Mouse (Mus musculus) gastrocnemius, postnatal 10 days (tissue): ENCODE data around the gene Crispld2. TPM values are rescaled to one million over a fixed set of nuclear protein-coding genes. Genes with fewer than 3 reads are reported as not detected.

ENCODE experiments used
- DNase-seq: peaks from one replicate; pipeline ENCODE4 v3.0.0; 2021; ENCODE audit warnings: mixed read lengths
- long read RNA-seq, 2 experiments: library from polyadenylated mRNA; stranded (forward); transcript quantifications; one replicate each; pipeline ENCODE4 v2.0.0; 2021
- total RNA-seq, 2 experiments: library from RNA; stranded (reverse); gene quantifications; 2 replicates each; pipeline ENCODE4 v1.2.3; 2021

Gene Crispld2
- 1 to 10 TPM; 3.9 to 5.3 TPM for total RNA-seq
- long read RNA-seq, experiment 1, full-length matches to known transcripts, result 6 of 9 reads
- long read RNA-seq, experiment 1, partial matches to known transcripts, result 0 of 9 reads
- long read RNA-seq, experiment 1, other reads (novel, unspliced or antisense), result 3 of 9 reads
- long read RNA-seq, experiment 2, full-length matches to known transcripts, result 9 of 10 reads
- long read RNA-seq, experiment 2, partial matches to known transcripts, result 1 of 10 reads
- long read RNA-seq, experiment 2, other reads (novel, unspliced or antisense), result 0 of 10 reads

- DNase-seq, result peak; percentile 79
Measured at GRCm38 (mm10) chr8:119992249-119992648, at the start of gene Crispld2. Crispld2 (plus strand) TSS chr8:119992438.

GRCm38 (mm10) chr8:119943616-119944015 is 48.6 kb upstream of the Crispld2 start:
- DNase-seq, result no peak

GRCm38 (mm10) chr8:119944096-119944811 is 48.0 kb upstream of the Crispld2 start:
- peak; percentile 80 for DNase-seq

- no peak for DNase-seq
Measured at GRCm38 (mm10) chr8:119946326-119946865, 45.8 kb upstream of the Crispld2 start.

GRCm38 (mm10) chr8:119947653-119948052 is 44.6 kb upstream of the Crispld2 start:
- no peak for DNase-seq

GRCm38 (mm10) chr8:119948340-119948739 is 43.9 kb upstream of the Crispld2 start:
- no peak for DNase-seq

- no peak for DNase-seq
Measured at GRCm38 (mm10) chr8:119952282-119952681, 40.0 kb upstream of the Crispld2 start.

- no peak for DNase-seq
Measured at GRCm38 (mm10) chr8:119952747-119953146, 39.5 kb upstream of the Crispld2 start.

- no peak for DNase-seq
Measured at GRCm38 (mm10) chr8:119955333-119955732, 36.9 kb upstream of the Crispld2 start.

GRCm38 (mm10) chr8:119958076-119958475 is 34.2 kb upstream of the Crispld2 start:
- no peak for DNase-seq

GRCm38 (mm10) chr8:119960531-119961104 is 31.6 kb upstream of the Crispld2 start:
- DNase-seq, result peak; percentile 47

- DNase-seq, result no peak
Measured at GRCm38 (mm10) chr8:119964859-119965258, 27.4 kb upstream of the Crispld2 start.

GRCm38 (mm10) chr8:119967435-119967834 is 24.8 kb upstream of the Crispld2 start:
- DNase-seq, result no peak

GRCm38 (mm10) chr8:119970169-119970568 is 22.1 kb upstream of the Crispld2 start:
- DNase-seq, result no peak

GRCm38 (mm10) chr8:119972558-119972957 is 19.7 kb upstream of the Crispld2 start:
- no peak for DNase-seq

- DNase-seq, result no peak
Measured at GRCm38 (mm10) chr8:119978770-119979381, 13.4 kb upstream of the Crispld2 start.

- no peak for DNase-seq
Measured at GRCm38 (mm10) chr8:119981253-119981652, 11.0 kb upstream of the Crispld2 start.

- peak; percentile 56 for DNase-seq
Measured at GRCm38 (mm10) chr8:119984085-119984484, 8.2 kb upstream of the Crispld2 start.

GRCm38 (mm10) chr8:119986174-119986573 is 6.1 kb upstream of the Crispld2 start:
- no peak for DNase-seq

- DNase-seq, result peak; percentile 47
Measured at GRCm38 (mm10) chr8:119988087-119988486, 4.2 kb upstream of the Crispld2 start.

- DNase-seq, result no peak
Measured at GRCm38 (mm10) chr8:119994114-119994513, 1.9 kb downstream of the Crispld2 start.

GRCm38 (mm10) chr8:119994556-119994955 is 2.3 kb downstream of the Crispld2 start:
- no peak for DNase-seq

GRCm38 (mm10) chr8:119997266-119997665 is 5.0 kb downstream of the Crispld2 start:
- DNase-seq, result no peak
